Mouse (Mus musculus) liver, postnatal 0 days (tissue): ENCODE measurements around the gene Actc1. TPM values are rescaled to one million over a fixed set of nuclear protein-coding genes. Genes with fewer than 3 reads are reported as not detected.

Source experiments
- ATAC-seq: fragments of 200-750 bp; cut with Nextera tagmentation; 2 replicates; pipeline ENCODE4 v1.8.0; 2017; ENCODE audit warnings: mild to moderate bottlenecking, moderate library complexity
- DNase-seq: peaks from one replicate; pipeline ENCODE4 v3.0.0-alpha.2; 2016
- H3K27ac ChIP-seq: fragments of 300-500 bp; sonication (generic); 2 replicates; pipeline ENCODE4 v1.5.1; 2014; ENCODE audit warnings: antibody characterized with exemption, moderate library complexity, mild to moderate bottlenecking, low read depth
- H3K27me3 ChIP-seq: fragments of 300-500 bp; sonication (generic); 2 replicates; pipeline ENCODE4 v1.6.1; 2014; ENCODE audit warnings: low read length, control low read depth, mixed read lengths; ENCODE audit not compliant: insufficient read depth
- H3K36me3 ChIP-seq: fragments of 300-500 bp; sonication (generic); replicated peaks from 2 replicates; pipeline ENCODE4 v1.6.1; 2014; ENCODE audit warnings: mild to moderate bottlenecking, control low read depth, low read length, moderate library complexity, mixed read lengths; ENCODE audit not compliant: insufficient read depth
- H3K4me1 ChIP-seq: fragments of 300-500 bp; sonication (generic); 2 replicates; pipeline ENCODE4 v1.6.1; 2014; ENCODE audit warnings: antibody characterized with exemption, mild to moderate bottlenecking, control low read depth; ENCODE audit not compliant: insufficient read depth
- H3K4me2 ChIP-seq: fragments of 300-500 bp; sonication (generic); 2 replicates; pipeline ENCODE4 v1.6.1; 2014; ENCODE audit warnings: low read depth, mild to moderate bottlenecking, low read length, moderate library complexity, mixed read lengths
- H3K4me3 ChIP-seq: fragments of 300-500 bp; sonication (generic); 2 replicates; pipeline ENCODE4 v1.5.1; 2014; ENCODE audit warnings: low read depth, low read length
- H3K9ac ChIP-seq: fragments of 300-500 bp; sonication (generic); replicated peaks from 2 replicates; pipeline ENCODE4 v1.6.1; 2014; ENCODE audit warnings: mild to moderate bottlenecking, moderate library complexity
- H3K9me3 ChIP-seq: fragments of 300-500 bp; sonication (generic); 2 replicates; pipeline ENCODE4 v1.6.1; 2016; ENCODE audit warnings: mild to moderate bottlenecking, control low read depth, low read length, mixed read lengths
- CTCF ChIP-seq: sonication (generic); IDR thresholded peaks from 2 replicates; pipeline ENCODE4 v1.5.1; 2016; ENCODE audit warnings: antibody characterized with exemption, low read depth
- EP300 ChIP-seq: IDR thresholded peaks from 2 replicates; pipeline ENCODE4 v1.6.1; 2016; ENCODE audit warnings: antibody characterized with exemption, low read depth, mild to moderate bottlenecking
- WGBS: fragments of 180-500 bp; shearing (Covaris S2); extraction: QIAGEN DNeasy Blood & Tissue Kit; methylation state at CpG from one replicate; pipeline ENCODE4 v1.1.7; 2014; ENCODE audit not compliant: insufficient replicate concordance; 5-methylcytosine and 5-hydroxymethylcytosine counted together
- polyA plus RNA-seq: library from polyadenylated mRNA; unstranded; fragments of >200 nt; fragmentation: Nextera tagmentation; extraction: Ambion mirVana; gene quantifications from 2 replicates; pipeline ENCODE4 v1.2.1, GENCODE M21; 2015

Gene Actc1
- polyA plus RNA-seq, 1 experiment from 2014 or later = 1.1 TPM

DNA sequence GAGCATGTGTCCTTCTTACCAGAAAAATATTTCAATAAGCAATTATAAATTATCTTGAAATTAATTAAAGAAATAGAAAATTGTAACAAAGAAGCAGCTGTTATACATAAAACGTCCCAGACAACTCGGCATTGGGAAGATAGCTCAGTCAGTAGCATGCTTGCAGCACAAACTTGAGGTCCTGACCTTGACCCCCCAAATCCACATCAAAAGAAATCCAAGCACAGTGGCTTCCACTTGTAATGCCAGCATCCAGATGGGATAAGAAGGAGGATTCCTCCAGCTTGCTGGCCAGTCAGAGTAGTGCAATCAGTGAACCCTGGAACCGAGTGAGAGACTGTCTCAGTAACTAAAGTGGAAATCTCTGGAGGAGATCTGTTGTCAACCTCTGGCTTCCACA is 12.9 kb upstream of the Actc1 start:
- TF ChIP-seq EP300 (no peak), CTCF (no peak)
- no peak overlapping the region for H3K4me3 ChIP-seq
- no peak for ATAC-seq
- no peak overlapping the region for H3K9ac ChIP-seq
- 63% methylated on average over 3 of the region's 3 CpGs for WGBS
- H3K4me1 ChIP-seq = no peaks in the 10 kb centered on the region
- H3K4me2 ChIP-seq = no peak overlapping the region
- no peak for DNase-seq
- H3K9me3 ChIP-seq = no peaks in the 10 kb centered on the region
- H3K27ac ChIP-seq = no peak overlapping the region
- H3K36me3 ChIP-seq = no peaks in the 10 kb centered on the region
- no peaks in the 10 kb centered on the region for H3K27me3 ChIP-seq

DNA sequence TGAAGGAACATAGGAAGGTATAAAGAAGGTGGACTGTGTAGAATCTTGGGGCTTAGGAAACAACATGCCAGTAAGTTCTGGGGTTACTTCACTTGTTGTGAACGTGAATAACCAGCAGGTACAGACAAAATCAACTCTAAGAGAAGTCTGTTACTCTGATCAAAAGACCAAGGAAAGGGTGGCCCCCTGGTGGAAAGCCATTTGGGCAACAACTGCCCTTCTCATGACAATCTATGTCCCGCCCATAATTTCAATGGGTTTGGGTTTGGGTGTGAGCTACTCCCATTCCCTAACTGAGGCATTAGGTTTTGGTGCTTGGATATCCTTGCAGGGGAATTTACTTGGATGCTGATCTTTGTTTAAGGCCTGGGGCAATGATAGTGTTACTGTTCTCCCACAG is 10.7 kb upstream of the Actc1 start:
- Histone ChIP-seq H3K9ac (no peak overlapping the region), H3K9me3 (no peaks in the 10 kb centered on the region), H3K36me3 (no peaks in the 10 kb centered on the region), H3K4me2 (no peak overlapping the region), H3K27ac (no peak overlapping the region), H3K4me1 (no peaks in the 10 kb centered on the region), H3K27me3 (no peaks in the 10 kb centered on the region), H3K4me3 (no peak overlapping the region)
- DNase-seq = no peak
- WGBS = 49% methylated on average over 2 of the region's 2 CpGs
- ATAC-seq = no peak
- TF ChIP-seq EP300 (no peak), CTCF (0 out of 2 replicates have a peak, but pooled peaks have one; percentile 4)

DNA sequence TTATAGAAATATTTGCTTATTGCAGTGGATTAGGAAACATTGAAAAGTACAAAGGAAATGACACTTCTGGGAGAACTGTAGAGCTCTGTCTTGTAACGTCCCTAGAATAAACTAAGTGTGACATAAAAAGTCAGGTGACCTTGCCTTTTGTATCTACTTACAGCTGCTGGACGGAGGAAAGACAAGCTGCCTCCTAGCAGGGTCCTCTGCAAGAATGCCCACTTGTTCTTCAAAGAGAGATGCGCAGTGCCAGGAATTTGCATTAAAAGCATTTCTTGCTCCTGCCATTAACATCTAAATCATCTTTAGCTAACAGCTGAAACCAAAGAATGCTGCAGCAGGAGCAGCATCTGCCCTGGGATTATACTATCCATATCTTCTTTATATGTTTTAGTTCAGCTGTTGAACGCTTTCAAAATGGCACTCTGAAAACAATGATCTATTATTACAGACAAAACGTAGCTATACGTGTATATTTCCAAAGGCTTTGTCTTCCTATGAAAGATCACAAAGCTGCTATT is 6.8 kb upstream of the Actc1 start:
- no peak overlapping the region for H3K27ac ChIP-seq
- H3K36me3 ChIP-seq = no peaks in the 10 kb centered on the region
- no peak overlapping the region for H3K4me2 ChIP-seq
- H3K4me1 ChIP-seq = no peaks in the 10 kb centered on the region
- H3K9ac ChIP-seq = no peak overlapping the region
- 63% methylated on average over 6 of the region's 6 CpGs for whole genome bisulfite sequencing
- no peaks in the 10 kb centered on the region for H3K9me3 ChIP-seq
- DNase-seq (no peak), ATAC-seq (no peak)
- H3K27me3 ChIP-seq = no peaks in the 10 kb centered on the region
- no peak overlapping the region for H3K4me3 ChIP-seq
- TF ChIP-seq EP300 (no peak), CTCF (no peak)

DNA sequence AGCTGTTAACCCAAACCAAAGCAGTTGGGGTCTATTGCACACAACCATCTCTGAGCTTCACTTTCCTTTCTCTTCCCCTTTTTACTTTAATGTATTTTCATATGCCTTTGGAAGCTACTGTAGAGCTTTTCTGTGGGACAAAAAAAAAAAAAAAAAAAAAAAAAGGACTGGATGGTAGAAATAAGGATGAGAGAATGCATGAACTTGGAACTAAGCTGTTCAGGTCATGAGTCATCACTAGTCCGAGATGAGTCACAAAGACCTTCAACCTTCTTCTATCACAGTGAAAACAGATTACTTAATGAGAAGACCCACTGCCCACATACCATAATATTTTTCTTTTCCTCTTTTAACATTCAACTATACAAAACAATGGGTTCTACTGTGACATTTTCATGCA is 6.3 kb upstream of the Actc1 start:
- Histone ChIP-seq H3K4me3 (no peak overlapping the region), H3K9ac (no peak overlapping the region), H3K4me1 (no peaks in the 10 kb centered on the region), H3K27ac (no peak overlapping the region), H3K27me3 (no peaks in the 10 kb centered on the region), H3K36me3 (no peaks in the 10 kb centered on the region), H3K9me3 (no peaks in the 10 kb centered on the region), H3K4me2 (no peak overlapping the region)
- no peak for DNase-seq
- WGBS = 89% methylated on average over 1 of the region's 1 CpGs
- TF ChIP-seq CTCF = no peak
- TF ChIP-seq EP300 = no peak
- no peak for ATAC-seq

DNA sequence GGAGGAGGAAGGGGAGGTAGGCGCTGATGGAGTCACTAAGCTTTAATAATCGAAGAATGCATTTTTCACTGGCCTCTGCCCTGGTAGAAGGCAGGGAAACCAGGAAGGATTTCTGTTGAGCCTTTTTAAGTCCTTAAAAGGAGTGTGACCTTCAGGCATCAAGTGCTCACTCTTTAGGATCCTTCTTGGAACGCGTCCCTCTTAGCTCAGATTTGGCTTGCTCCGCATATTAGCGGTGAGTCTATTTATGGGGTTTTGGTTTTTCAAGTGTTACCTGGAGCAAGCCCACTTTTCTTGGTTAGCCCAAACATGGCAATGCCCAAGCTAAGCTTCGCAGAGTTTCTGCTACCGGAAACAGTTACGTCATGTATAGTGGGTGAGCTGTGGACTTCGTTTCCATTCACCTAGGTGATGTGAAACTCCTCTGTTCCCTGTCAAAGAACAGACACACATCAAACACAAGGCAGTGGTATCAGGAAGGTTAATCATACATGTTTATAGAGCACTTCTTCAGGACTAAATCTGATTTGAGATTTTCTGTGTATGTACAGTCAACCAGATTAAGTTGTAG is 5.0 kb upstream of the Actc1 start:
- WGBS = 87% methylated on average over 10 of the region's 10 CpGs
- TF ChIP-seq CTCF (no peak), EP300 (no peak)
- H3K9me3 ChIP-seq = no peaks in the 10 kb centered on the region

DNA sequence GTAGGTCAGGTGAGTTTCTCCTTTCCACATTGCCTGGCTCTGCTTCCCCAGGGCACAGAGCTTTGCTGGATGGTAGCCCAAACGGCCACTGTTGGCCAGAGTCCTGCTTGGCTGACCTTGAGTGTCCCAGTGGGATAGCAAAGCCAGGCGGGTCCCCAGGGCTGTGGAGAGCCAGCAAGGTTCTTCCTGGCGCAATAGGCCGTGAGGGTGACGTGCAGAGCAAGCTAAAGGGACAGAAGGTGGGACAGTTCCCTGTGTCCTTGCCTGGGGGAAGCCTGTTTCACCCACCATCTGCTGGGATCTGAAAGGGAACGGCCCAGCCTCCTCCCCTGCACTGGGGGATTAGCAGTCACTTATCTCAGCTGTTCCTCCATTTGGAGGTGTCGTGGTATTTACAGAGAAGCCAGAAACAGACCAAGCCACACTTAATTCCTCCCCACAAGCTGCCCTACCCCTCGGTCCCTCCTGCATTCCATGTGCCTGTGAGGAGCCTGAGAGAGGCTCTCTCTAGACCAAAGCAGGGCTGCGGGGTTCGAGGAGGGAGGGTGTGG is 4.0 kb upstream of the Actc1 start:
- WGBS = 28% methylated on average over 10 of the region's 10 CpGs
- Histone ChIP-seq H3K27ac (0 out of 2 replicates have a peak overlapping the region, but pooled peaks have one; percentile 34), H3K9me3 (no peaks in the 10 kb centered on the region), H3K4me3 (no peak overlapping the region), H3K4me1 (no peaks in the 10 kb centered on the region), H3K4me2 (0 out of 2 replicates have a peak overlapping the region, but pooled peaks have one; percentile 32), H3K9ac (no peak overlapping the region), H3K27me3 (no peaks in the 10 kb centered on the region), H3K36me3 (no peaks in the 10 kb centered on the region)
- peak; percentile 95 for ATAC-seq
- TF ChIP-seq EP300 = no peak
- no peak for TF ChIP-seq CTCF
- peak; percentile 79 for DNase-seq

More for the DNA sequence above, 5.0 kb upstream of the Actc1 start:
- H3K4me3 ChIP-seq = no peak overlapping the region
- H3K27me3 ChIP-seq = no peaks in the 10 kb centered on the region
- no peak for DNase-seq
- H3K27ac ChIP-seq = no peak overlapping the region
- ATAC-seq = no peak
- no peak overlapping the region for H3K4me2 ChIP-seq
- H3K9ac ChIP-seq = no peak overlapping the region
- H3K4me1 ChIP-seq = no peaks in the 10 kb centered on the region
- H3K36me3 ChIP-seq = no peaks in the 10 kb centered on the region
